Mouse (Mus musculus) kidney, adult 2 months (tissue): ENCODE data around the gene Setdb1.

Experiments
- CTCF ChIP-seq: fragments of 200-500 bp; conservative IDR thresholded peaks from 2 replicates; pipeline ENCODE4 v1.5.1; 2011; ENCODE audit warnings: low read depth, mild to moderate bottlenecking, control low read depth, low read length, moderate library complexity, mixed read lengths; ENCODE audit not compliant: insufficient read depth, insufficient read length
- POLR2A ChIP-seq: fragments of 200-500 bp; IDR thresholded peaks from one replicate; pipeline ENCODE4 v1.6.1; 2011; ENCODE audit warnings: low read depth, low read length, control low read depth

- TF ChIP-seq CTCF = no peak
- no peak for TF ChIP-seq POLR2A
Observed at GRCm38 (mm10) chr3:95338251-95338650, 18.8 kb downstream of the Setdb1 start.
